Mouse (Mus musculus) heart, postnatal 14 days (tissue): Measurements from ENCODE around the gene Hoxa11. TPM values are rescaled to one million over a fixed set of nuclear protein-coding genes. Genes with fewer than 3 reads are reported as not detected.

Experiments
- DNase-seq, 2 experiments: peaks; one replicate each; pipeline ENCODE4 v3.0.0; 2021 to 2022
- intact Hi-C: fragments of 180-260 bp; cut with DNase I; formaldehyde crosslinking; loops from one replicate; pipeline ENCODE4 v1.15.1; 2025
- total RNA-seq, 2 experiments: library from RNA; stranded (reverse); gene quantifications; 2 replicates each; pipeline ENCODE4 v1.2.3; 2021

The Hoxa11 gene
- total RNA-seq, 2 experiments from 2014 or later = not detected

DNA sequence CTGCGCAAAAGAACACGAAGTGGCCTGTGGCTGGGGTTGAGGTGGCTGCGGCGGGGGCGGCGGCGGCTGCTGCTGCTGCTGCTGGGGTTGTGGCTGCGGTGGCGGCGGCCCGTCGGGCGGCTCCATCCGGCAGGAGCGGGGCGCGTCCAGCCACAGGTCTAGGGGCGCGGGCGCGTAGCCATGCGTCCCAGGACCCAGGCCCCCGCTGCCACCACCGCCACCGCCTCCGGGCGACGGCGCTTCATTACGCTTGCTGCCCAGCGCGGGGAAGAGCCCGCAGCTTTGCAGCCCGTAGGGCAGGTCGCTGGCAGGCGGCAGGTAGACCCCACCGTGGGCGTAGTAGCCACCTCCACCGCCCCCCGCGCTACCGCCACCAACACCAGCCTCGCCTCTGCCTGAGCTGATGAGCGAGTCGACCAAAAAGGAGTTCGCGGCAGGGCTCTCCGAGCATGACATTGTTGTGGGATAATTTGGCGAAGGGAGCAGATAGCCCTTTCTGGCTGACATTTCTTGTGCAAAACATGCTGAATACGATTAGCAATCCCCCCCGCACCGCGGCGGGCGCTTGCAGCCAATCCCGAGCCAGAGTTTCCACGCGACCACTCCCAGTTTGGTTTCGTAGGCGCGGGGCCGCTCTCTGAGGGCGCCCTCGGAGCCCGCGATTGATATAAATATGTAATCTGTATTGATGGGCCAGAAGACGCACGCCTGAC lies 11.0 kb downstream of the Hoxa11 start:
- intact Hi-C loops = no loop called here
- DNase-seq = peak in 1 of 2 experiments; percentile 1

DNA sequence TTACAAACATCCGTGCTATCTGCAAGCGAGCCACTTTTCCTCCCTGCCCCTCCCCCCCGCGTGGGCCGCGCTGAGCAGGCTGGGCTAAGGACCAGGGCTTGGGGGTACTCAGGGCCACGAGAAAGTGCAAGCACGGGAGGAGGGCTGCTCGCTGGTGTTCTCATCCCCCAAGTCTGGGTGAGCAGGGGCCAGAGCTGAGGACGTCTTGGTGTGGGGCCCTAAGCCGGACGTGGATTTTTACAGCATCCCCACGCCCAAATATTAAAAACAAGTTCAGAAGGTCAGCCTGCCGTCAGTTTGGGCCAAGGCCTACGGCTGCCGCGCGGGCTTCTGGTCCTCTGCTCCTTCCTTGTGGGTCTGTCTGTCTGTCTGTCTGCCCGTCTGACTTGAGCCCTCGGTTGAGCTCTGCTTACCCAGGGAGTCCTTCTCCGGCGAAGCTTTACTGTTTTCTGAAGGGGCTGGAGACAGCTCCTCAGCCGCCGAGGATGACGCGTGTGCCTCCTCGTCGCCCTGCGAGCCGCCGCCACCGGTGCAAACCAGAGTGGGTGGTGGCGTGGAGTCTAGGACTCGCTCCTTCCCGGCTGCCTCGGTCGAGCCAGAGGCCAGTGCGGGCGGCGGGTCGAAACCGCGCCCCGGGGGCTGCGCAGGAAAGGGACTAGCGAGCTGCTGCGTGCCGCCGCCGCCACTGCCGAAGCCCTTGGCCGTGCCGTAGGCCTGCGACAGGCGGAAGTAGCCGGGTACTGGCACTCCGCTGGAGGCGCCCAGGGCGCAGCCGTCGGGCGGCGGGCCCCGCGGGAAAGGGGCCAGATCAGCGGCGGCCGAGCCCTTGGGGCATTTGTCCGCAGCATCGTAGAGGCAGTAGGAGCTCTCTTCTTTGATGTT lies 11.8 kb downstream of the Hoxa11 start:
- DNase-seq = no peak
- intact Hi-C loops = no loop called here

- intact Hi-C loops = no loop called here
- DNase-seq = peak; percentile 1 to 15
Measured at GRCm38 (mm10) chr6:52232984-52233545, 12.5 kb downstream of the Hoxa11 start.

DNA sequence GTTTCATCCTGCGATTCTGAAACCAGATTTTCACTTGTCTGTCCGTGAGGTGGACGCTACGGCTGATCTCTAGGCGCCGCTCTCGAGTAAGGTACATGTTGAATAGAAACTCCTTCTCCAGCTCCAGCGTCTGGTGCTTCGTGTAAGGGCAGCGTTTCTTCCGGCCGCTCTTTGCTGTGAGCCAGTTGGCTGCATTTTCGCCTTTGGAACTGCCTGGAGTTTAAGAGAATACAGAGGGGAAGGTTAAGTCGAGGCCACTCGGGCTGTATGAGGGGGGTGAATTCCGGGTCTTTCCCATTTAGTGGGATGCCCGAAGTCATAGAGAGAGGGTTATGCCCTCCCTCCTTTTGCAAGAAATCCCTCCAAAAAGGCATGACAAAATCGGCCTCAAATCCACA lies 13.0 kb downstream of the Hoxa11 start:
- intact Hi-C loops = no loop called here
- DNase-seq = no peak

DNA sequence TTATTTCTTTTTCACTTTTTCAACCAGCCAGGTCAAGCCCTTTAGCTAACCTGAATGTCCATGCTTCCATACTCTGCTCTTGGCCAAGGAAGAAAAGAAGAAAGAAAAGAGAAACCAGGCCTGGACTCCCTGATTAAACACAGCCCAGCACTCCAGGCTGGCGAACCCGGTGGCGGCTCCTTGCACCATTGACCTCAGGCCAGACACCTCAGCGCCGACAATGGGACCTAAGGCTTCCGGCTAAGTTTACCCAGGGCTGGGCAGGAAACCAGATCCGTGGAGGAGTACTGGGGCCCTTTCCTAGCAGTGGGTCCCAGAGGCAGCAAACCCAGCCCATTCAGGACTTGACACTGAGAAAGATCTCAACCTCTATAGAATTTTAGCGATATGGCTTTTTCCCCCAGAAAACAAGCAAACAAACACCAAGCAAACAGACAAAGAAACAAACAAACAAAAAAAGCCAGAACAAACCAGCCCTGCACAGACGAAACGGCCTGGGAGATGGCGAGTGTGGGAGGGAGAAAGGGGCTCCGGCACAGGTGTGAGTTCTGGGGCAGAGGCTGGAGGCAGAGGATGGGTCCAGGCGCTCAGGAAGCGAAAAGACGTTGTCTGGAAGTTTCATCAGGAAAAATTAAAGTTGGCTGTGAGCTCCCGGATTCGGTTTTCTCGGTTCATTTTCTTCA lies 13.6 kb downstream of the Hoxa11 start:
- intact Hi-C loops = no loop called here
- no peak for DNase-seq

DNA sequence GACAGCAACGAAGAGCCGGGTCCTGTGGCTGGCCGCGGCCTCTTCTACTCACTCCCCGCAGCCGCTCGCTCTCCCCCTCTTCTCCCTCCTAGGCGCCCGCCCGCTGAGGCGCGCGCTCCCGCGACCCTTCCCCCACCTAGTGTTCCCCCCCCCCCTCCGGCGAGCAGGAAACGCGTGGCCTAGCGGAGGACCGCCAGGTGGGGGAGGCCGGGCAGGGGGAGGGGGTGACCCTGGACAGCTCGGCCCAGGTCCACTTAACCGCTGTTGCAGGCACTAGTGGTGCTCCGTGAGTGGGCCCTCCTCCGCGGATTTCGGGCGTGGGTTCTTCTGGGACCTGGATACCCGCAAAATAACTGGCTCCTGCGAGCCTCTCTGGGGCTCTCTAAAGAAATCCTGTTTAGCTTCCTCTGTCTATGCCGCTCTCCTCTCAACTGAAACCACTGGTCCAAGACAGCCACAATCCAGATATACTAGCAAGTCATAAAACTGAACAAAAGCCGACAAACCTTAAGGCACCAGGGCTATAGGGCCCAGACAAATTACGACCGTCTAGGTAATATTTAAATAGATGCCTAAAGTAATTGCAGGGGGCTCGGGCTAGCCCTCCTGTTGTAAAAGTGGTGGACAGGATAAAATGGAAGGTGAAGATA lies 15.0 kb downstream of the Hoxa11 start, which contains the start of gene Hoxa9:
Hoxa9 (minus strand) TSS at position 574 of the 650 bp plus-strand sequence.
- DNase-seq = no peak
- intact Hi-C loops = no loop called here

GRCm38 (mm10) chr6:52229558-52230416 lies 15.8 kb downstream of the Hoxa11 start:
- intact Hi-C loops = loop anchor here (5.0 to 10.0 kb wide), 2 partner anchors 845 to 1047 kb away; no protein-coding TSS in a partner anchor
- DNase-seq = no peak

- intact Hi-C loops = loop anchor here (5.0 to 10.0 kb wide), 2 partner anchors 844 to 1046 kb away; no protein-coding TSS in a partner anchor
- no peak for DNase-seq
Measured at GRCm38 (mm10) chr6:52228475-52229465, 16.8 kb downstream of the Hoxa11 start.

DNA sequence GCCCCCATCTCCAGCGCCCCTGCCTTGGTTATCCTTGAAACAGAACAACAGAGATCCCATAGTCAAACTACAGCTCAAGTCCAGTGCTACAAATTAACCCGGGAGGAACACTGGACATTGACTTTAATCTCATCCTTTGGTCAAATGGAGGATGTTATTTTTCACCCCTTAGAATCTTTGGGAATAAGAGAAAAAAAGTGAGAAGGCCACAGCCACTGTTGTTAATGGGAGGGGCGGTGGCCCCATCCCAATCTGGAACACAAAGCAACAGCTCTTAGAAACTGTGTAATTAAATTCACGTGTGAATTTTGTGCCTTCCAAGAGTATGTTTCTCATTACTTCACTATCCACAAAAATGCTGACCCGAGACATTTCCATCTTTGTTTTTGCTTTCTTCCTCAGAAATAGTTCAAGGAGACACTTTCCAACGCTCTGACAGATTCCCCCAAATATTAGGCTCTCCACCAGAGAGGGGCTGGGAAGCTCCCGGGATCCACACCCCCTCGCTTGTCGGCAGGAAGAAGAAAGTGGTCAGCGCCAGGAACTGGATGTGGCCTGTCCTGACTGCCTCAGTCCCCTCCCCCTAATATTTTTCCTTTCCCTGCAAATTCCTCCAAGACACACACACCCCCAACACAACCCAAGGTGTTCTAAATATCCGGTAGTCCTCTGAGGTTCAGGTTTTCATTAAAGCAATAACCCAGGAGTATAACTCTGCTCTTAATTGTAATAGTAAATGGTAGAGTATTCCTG lies 18.0 kb downstream of the Hoxa11 start:
- no peak for DNase-seq
- intact Hi-C loops = loop anchor here (5.0 to 10.0 kb wide), 2 partner anchors 843 to 1045 kb away; no protein-coding TSS in a partner anchor

DNA sequence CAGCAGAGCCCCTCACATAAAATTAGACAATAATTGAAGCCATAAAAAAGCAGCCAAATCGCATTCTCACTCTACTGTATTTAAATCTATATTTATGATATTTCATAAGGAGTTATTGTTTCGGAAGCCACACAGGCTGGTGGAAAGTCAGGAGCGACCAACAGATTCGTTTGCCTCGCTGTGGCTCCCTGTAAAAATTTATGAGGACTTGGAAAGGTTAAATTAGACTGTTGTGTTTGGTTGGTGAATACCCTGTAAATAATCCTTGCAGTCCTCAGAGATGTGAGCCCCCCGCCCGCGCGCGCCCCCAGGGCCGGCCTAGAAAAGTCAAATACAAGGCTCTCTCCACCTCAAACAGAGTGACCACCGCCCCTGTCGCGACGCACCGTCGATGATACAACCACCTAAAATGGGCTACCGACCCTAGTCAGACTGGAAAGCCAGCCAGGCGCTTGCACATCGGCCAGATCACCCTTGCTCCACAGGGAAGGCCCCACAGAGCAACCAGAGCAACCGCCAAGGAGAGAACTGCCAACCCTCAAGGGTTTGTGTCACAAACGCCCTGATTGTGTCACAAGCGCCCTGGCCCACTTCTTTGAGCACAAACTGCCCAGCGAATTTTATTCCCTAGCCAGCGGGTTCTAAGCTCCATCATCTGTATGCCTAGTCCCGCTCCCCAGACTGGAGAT lies 18.9 kb downstream of the Hoxa11 start:
- DNase-seq = no peak

GRCm38 (mm10) chr6:52225612-52226568 lies 19.7 kb downstream of the Hoxa11 start:
- DNase-seq = no peak
- intact Hi-C loops = loop anchor here (5.0 to 10.0 kb wide), 2 partner anchors 841 to 1044 kb away; no protein-coding TSS in a partner anchor

More for the DNA sequence above, 18.9 kb downstream of the Hoxa11 start:
- intact Hi-C loops = loop anchor here (5.0 to 10.0 kb wide), 2 partner anchors 842 to 1044 kb away; no protein-coding TSS in a partner anchor

DNA sequence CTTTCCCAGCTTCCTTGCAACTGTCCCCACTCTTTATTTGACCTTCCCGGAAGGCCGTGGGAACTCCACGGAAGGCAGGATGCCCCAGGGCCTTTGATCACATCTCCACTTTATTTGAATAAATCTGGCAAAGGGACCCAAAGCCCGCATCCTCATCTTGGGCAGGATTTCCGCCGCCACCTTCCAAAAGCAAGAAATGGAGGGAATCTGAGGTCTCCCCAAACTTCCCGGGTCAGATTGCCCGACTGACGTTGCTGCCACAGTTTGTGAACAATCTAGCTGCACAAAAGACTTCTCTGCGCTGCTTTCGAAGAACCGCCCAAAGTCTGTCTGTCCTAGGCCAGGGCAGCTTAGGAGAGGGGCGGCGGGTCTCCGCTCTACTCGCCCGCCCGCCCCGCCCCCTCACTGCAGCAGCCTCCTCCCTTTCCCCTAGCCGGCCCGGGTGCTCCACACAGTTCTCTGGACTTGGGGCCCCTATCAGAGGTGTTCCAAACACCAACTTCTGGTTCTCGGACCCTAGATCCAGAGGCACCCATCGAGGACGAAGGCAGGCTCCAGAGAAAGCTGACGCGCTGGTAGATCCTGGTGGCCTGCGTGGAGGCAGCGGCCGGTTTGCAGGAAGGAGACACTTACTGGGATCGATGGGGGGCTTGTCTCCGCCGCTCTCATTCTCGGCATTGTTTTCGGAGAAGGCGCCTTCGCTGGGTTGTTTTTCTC lies 20.6 kb downstream of the Hoxa11 start:
- DNase-seq = no peak
- intact Hi-C loops = loop anchor here (5.0 to 10.0 kb wide), 3 partner anchors 353 to 1043 kb away; no protein-coding TSS in a partner anchor

DNA sequence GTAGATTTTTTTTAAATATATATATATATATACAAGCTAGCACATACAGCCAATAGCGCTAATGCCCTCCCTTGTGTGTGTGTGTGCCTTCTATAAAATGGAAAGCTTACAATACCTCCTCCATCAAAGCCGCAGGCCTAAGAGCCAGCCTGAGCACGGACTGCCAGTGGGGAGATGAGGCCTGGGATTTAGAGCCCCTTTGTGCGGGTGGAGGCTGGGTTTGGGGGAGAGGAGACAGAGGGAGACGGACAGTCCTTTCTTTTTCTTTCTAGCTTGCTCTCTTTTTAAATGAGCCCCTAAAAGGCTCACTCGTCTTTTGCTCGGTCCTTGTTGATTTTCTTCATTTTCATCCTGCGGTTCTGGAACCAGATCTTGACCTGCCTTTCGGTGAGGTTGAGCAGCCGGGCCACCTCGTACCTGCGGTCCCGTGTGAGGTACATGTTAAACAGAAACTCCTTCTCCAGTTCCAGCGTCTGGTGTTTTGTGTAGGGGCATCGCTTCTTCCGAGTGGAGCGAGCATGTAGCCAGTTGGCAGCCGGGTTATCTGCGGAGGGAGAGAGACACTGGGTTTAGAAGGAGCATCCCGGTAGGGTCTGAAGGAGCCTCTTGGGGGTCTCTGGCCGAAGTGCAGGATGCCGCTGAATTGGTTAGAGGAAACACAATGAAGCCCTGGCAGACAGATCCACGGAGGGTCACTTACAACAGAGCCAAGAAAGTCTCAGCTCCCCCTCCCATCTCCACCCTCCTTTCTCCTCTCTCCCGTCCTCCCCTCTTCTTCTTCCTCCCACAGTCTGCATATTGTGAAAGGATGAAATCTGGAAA lies 21.5 kb downstream of the Hoxa11 start:
- intact Hi-C loops = loop anchor here (5.0 to 10.0 kb wide), 2 partner anchors 352 to 839 kb away; no protein-coding TSS in a partner anchor
- no peak for DNase-seq
